Mouse (Mus musculus): ENCODE measurements around the gene Abca2.

DNA sequence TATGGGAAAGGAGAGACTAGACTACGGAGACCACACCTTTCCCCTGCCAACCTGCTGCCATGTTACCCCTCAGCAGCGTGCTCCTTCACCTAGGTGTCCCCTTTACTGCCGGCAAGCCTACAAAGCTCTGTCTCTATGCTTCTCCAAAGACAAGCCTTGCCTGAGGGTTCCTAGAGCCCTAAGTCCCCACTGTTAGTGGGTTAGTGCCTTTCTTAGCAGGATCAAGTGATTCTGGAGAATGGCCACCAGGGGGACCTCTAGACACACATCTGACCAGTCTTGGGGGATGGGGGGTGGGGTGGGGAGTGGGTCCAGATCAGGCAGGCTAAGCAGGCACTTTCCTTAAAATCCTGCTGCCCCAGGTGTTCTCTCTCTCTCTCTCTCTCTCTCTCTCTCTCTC is 6.6 kb upstream of the Abca2 start:
- TF ChIP-seq CTCF (IDR thresholded peaks at IDR 0.05; ENCODE audit: insufficient read depth, low read depth, low read length): no peak
- TF ChIP-seq POLR2A (IDR thresholded peaks at IDR 0.05; ENCODE audit: insufficient read depth, low read depth, low read length): no peak

Data from olfactory bulb, adult 2 months (tissue).